Mouse (Mus musculus) midbrain, embryonic 15.5 days (tissue): ENCODE results near the gene Vamp8. TPM values are rescaled to one million over a fixed set of nuclear protein-coding genes. Genes with fewer than 3 reads are reported as not detected.

Experiments
- ATAC-seq: fragments of 200-750 bp; cut with Nextera tagmentation; replicated peaks from 2 replicates; pipeline ENCODE4 v1.8.0; 2017; ENCODE audit warnings: moderate TSS enrichment
- H3K27ac ChIP-seq: fragments of 300-500 bp; sonication (generic); 2 replicates; pipeline ENCODE4 v1.5.1; 2015; ENCODE audit warnings: mild to moderate bottlenecking, inconsistent platforms
- H3K27me3 ChIP-seq: fragments of 300-500 bp; sonication (generic); replicated peaks from 2 replicates; pipeline ENCODE4 v1.6.1; 2015; ENCODE audit warnings: inconsistent platforms
- H3K36me3 ChIP-seq: fragments of 300-500 bp; sonication (generic); replicated peaks from 2 replicates; pipeline ENCODE4 v1.6.1; 2015; ENCODE audit warnings: inconsistent platforms
- H3K4me1 ChIP-seq: fragments of 300-500 bp; sonication (generic); 2 replicates; pipeline ENCODE4 v1.6.1; 2015; ENCODE audit warnings: inconsistent platforms
- H3K4me2 ChIP-seq: fragments of 300-500 bp; sonication (generic); 2 replicates; pipeline ENCODE4 v1.6.1; 2015; ENCODE audit warnings: inconsistent platforms, mild to moderate bottlenecking, moderate library complexity
- H3K4me3 ChIP-seq: fragments of 300-500 bp; sonication (generic); 2 replicates; pipeline ENCODE4 v1.5.1; 2015; ENCODE audit warnings: mild to moderate bottlenecking, inconsistent platforms
- H3K9ac ChIP-seq: fragments of 300-500 bp; sonication (generic); 2 replicates; pipeline ENCODE4 v1.6.1; 2015; ENCODE audit warnings: mild to moderate bottlenecking, inconsistent platforms
- H3K9me3 ChIP-seq: fragments of 300-500 bp; sonication (generic); 2 replicates; pipeline ENCODE4 v1.6.1; 2016; ENCODE audit warnings: inconsistent platforms
- WGBS: fragments of 180-500 bp; shearing (Covaris S2); methylation state at CpG from one replicate; pipeline ENCODE4 v1.1.7; 2015; ENCODE audit warnings: mixed read lengths; 5-methylcytosine and 5-hydroxymethylcytosine counted together
- polyA plus RNA-seq: library from polyadenylated mRNA; unstranded; fragments of >200 nt; fragmentation: Nextera tagmentation; extraction: Ambion mirVana; gene quantifications from 2 replicates; pipeline ENCODE4 v1.2.1, GENCODE M21; 2015

Gene Vamp8
- polyA plus RNA-seq, 1 experiment from 2014 or later, result 22.2 TPM

- no peak overlapping the region for H3K4me2 ChIP-seq
- 89% methylated on average over 5 of the region's 5 CpGs for WGBS
- ATAC-seq, result no peak
- no peak overlapping the region for H3K9ac ChIP-seq
- H3K4me3 ChIP-seq, result no peak overlapping the region
- no peaks in the 10 kb centered on the region for H3K9me3 ChIP-seq
- H3K27me3 ChIP-seq, result peaks cover 15% of the 10 kb centered on the region
- no peaks in the 10 kb centered on the region for H3K36me3 ChIP-seq
- H3K4me1 ChIP-seq, result peaks cover 10% of the 10 kb centered on the region
- no peak overlapping the region for H3K27ac ChIP-seq
These were observed 1.8 kb upstream of the Vamp8 start for GRCm38 (mm10) chr6:72392341-72392740.

DNA sequence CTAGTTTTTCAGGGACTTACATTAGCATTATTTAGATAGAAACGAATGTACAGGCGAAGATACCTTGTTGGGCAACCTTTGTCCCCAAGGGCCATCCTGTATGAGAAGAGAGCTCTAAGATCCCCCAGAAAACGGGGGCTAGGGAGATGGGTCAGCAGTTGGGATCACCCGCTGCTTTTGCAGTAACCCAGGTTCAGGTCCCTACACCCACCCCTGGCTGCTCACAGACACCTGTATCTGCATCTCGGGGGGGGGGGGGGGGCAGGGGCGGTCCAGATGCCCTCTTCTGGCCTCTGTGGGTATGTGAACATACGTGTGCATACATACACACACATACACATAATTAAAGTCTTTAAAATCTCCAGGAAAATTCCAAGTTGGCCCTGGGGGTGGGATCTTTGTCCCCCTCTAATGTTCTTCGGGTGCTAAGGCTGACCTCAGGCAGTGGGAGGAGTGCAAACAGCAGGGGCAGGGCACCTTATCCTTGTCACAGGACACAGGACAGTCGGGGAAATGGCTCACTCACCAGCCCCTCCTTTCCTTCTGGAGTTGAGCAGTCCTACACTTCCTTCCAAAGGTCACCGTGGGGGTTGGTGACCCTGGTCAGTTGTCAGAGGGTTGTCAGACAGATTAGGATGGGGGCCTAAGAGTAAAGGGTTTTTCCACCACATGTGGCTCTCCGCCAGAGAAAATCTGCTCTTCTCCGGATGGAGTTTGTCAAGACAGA, 455 bp upstream of the Vamp8 start:
- H3K4me3 ChIP-seq, result no peak overlapping the region
- no peaks in the 10 kb centered on the region for H3K9me3 ChIP-seq
- H3K27me3 ChIP-seq, result peaks cover 15% of the 10 kb centered on the region
- peaks cover 10% of the 10 kb centered on the region for H3K4me1 ChIP-seq
- no peak for ATAC-seq
- no peak overlapping the region for H3K27ac ChIP-seq
- peak overlapping the region; percentile 52 for H3K4me2 ChIP-seq
- no peak overlapping the region for H3K9ac ChIP-seq
- 17% methylated on average over 12 of the region's 12 CpGs for WGBS
- no peaks in the 10 kb centered on the region for H3K36me3 ChIP-seq

DNA sequence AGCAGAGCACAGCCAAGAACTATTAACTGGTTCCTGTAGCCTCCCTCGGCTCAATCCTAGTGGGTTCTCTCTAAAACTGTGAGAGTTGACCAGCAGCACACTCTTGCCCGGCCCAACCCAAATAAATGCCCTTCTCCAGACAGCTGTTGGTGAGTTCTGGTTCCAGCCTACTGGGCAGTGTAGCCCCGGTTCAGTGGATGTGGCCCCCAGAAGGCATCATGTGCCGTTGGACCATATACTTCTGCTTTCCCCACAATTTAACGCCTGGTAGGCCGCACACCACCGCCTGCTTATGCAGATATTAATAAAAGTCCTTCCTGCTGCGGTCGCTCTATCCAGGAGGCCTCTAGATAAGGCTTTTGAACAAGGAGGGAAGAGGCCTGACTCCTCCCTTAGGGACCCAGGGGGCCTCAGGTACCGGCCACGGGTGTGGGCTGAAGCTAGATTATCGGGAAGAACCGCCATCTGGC, 997 bp downstream of the Vamp8 start:
- Histone ChIP-seq H3K9me3 (no peaks in the 10 kb centered on the region), H3K4me2 (peak overlapping the region; percentile 52), H3K36me3 (no peaks in the 10 kb centered on the region), H3K4me3 (peak overlapping the region; percentile 27), H3K27me3 (peaks cover 15% of the 10 kb centered on the region), H3K27ac (no peak overlapping the region), H3K4me1 (peaks cover 10% of the 10 kb centered on the region), H3K9ac (peak overlapping the region; percentile 22; the same call in 1 of the 2 replicates)
- 0 out of 2 replicates have a peak, but pooled peaks have one; percentile 6 for ATAC-seq
- 33% methylated on average over 13 of the region's 13 CpGs for WGBS

DNA sequence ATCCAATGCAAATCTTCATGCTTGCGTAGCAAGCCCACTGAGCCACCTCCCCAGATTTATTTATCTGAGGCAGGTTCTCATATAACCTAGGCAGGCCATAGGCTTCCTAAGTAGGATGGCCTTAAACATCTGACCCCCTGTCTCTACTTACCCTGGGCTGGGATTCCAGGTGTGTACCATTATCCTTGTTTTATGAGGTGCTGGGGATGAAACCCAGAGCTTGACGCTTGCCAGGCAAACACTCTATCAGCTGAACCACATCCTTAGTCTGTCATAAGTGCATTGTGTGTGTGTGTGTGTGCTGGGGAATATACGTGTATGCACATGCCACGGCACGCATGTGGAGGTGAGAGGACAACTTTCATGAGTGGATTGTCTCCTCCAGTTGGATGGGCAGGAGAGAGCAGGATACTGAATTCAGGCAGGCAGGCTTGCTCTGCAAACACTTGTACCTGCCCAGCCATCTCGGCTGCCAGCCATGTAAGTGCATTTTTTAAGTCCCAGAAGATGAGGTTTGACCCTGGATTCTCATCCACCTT, 1.6 kb downstream of the Vamp8 start:
- no peak for ATAC-seq
- 93% methylated on average over 6 of the region's 6 CpGs for WGBS

GRCm38 (mm10) chr6:72388266-72388665, 2.2 kb downstream of the Vamp8 start:
- Histone ChIP-seq H3K4me2 (no peak overlapping the region), H3K9ac (no peak overlapping the region), H3K27me3 (peaks cover 15% of the 10 kb centered on the region), H3K4me1 (peaks cover 10% of the 10 kb centered on the region), H3K36me3 (no peaks in the 10 kb centered on the region), H3K27ac (no peak overlapping the region), H3K4me3 (no peak overlapping the region), H3K9me3 (no peaks in the 10 kb centered on the region)
- ATAC-seq, result no peak
- WGBS, result 75% methylated on average over 10 of the region's 10 CpGs

More for the DNA sequence above, 1.6 kb downstream of the Vamp8 start:
- no peak overlapping the region for H3K4me2 ChIP-seq
- no peak overlapping the region for H3K9ac ChIP-seq
- H3K4me3 ChIP-seq, result no peak overlapping the region
- peaks cover 10% of the 10 kb centered on the region for H3K4me1 ChIP-seq
- H3K36me3 ChIP-seq, result no peaks in the 10 kb centered on the region
- no peak overlapping the region for H3K27ac ChIP-seq
- peaks cover 15% of the 10 kb centered on the region for H3K27me3 ChIP-seq
- no peaks in the 10 kb centered on the region for H3K9me3 ChIP-seq

DNA sequence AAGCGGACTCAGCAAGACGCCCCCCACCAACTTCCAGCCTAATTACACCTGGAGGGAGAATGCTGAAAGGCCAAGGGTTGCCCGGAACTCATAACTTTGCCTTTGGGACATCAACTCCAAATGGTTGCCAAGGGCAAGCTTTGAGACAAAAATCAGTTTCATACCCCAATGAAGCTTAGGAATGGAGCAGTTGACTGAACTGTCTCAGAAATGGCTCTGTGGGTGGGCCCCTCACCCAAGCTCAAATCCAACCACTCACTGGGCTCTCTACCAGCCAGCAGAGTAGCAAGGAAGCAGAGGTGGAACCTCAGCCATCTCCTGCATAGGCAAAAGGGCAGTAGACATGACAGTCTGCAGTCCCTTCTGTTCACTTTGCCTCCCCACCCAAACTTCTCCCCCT, 2.7 kb downstream of the Vamp8 start:
- WGBS, result 72% methylated on average over 3 of the region's 3 CpGs
- Histone ChIP-seq H3K27ac (no peak overlapping the region), H3K9ac (no peak overlapping the region), H3K4me3 (no peak overlapping the region), H3K4me2 (no peak overlapping the region), H3K27me3 (peaks cover 15% of the 10 kb centered on the region), H3K9me3 (no peaks in the 10 kb centered on the region), H3K36me3 (no peaks in the 10 kb centered on the region), H3K4me1 (peaks cover 10% of the 10 kb centered on the region)
- ATAC-seq, result no peak

DNA sequence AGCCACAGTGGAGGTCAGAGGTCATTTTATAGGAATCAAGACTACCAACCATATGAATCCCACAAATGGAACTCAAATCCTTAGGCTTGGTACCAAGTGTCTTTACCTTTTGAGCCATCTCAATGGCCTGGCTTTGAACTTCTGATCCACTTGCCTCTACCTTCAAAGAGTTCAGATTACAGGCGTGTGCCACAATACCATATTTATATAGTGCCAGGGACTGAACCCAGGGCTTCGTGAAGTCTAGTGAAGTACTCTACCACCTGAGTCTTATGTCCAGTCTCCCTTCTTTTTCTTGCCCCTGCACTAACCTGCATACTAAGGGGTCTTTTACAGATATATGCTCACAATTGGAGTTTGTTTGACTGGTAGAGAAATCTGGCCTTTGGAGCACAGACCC, 3.9 kb downstream of the Vamp8 start:
- no peak overlapping the region for H3K9ac ChIP-seq
- 95% methylated on average over 2 of the region's 2 CpGs for WGBS
- ATAC-seq, result no peak
- H3K4me2 ChIP-seq, result no peak overlapping the region
- H3K36me3 ChIP-seq, result no peaks in the 10 kb centered on the region
- H3K9me3 ChIP-seq, result no peaks in the 10 kb centered on the region
- H3K27me3 ChIP-seq, result peaks cover 15% of the 10 kb centered on the region
- no peak overlapping the region for H3K27ac ChIP-seq
- H3K4me3 ChIP-seq, result no peak overlapping the region
- peaks cover 10% of the 10 kb centered on the region for H3K4me1 ChIP-seq

- no peak overlapping the region for H3K4me3 ChIP-seq
- no peaks in the 10 kb centered on the region for H3K36me3 ChIP-seq
- H3K9ac ChIP-seq, result no peak overlapping the region
- H3K9me3 ChIP-seq, result no peaks in the 10 kb centered on the region
- H3K4me1 ChIP-seq, result peaks cover 8% of the 10 kb centered on the region
- 93% methylated on average over 4 of the region's 4 CpGs for whole genome bisulfite sequencing
- peaks cover 14% of the 10 kb centered on the region; the same call in 1 of the 2 replicates for H3K27me3 ChIP-seq
- H3K27ac ChIP-seq, result no peak overlapping the region
- no peak for ATAC-seq
- no peak overlapping the region for H3K4me2 ChIP-seq
These were observed 5.2 kb downstream of the Vamp8 start for GRCm38 (mm10) chr6:72385258-72385657.

- 96% methylated on average over 7 of the region's 7 CpGs for WGBS
- Histone ChIP-seq H3K36me3 (no peaks in the 10 kb centered on the region), H3K4me2 (no peak overlapping the region), H3K4me1 (peaks cover 6% of the 10 kb centered on the region), H3K4me3 (no peak overlapping the region), H3K27me3 (peaks cover 23% of the 10 kb centered on the region), H3K27ac (no peak overlapping the region), H3K9me3 (no peaks in the 10 kb centered on the region), H3K9ac (no peak overlapping the region)
- ATAC-seq, result no peak
These were observed 6.6 kb downstream of the Vamp8 start for GRCm38 (mm10) chr6:72383952-72384351.

DNA sequence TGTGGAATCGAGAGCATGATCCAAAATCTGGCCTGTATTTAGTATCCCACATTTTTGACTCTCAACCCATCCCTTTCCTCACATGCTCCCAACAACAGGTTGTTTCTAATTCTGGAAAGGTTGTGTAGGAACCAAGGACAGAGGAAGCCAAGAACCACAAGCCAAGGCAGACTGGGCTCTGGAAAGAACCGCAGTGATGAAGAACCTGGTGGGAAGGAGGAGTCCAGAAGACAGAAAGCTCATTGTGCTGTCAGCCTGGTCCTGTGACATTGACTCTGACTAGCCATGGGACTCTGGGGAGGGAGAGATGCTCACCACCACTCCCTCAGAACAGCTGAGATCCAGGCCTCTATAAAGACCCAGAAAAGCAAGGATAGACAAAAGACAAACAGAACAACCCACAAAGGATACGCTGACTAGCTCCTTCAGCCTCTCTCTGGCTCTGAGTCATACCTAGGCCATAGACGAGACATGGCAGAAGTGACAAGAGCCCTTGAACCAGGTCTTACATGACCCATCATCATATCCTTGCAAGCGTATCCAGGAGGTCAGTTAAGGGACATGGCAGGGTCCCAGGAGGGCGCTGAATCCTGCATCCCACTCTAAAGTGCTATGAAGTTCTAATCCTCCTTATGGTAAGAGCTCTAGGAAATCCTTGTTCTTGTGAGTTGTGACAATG, 7.2 kb downstream of the Vamp8 start:
- no peak for ATAC-seq
- H3K36me3 ChIP-seq, result no peaks in the 10 kb centered on the region
- WGBS, result 86% methylated on average over 6 of the region's 6 CpGs

GRCm38 (mm10) chr6:72382494-72382893, 8.0 kb downstream of the Vamp8 start:
- Histone ChIP-seq H3K4me3 (no peak overlapping the region), H3K27ac (no peak overlapping the region), H3K27me3 (peaks cover 26% of the 10 kb centered on the region), H3K4me1 (peaks cover 6% of the 10 kb centered on the region), H3K36me3 (no peaks in the 10 kb centered on the region), H3K9me3 (no peaks in the 10 kb centered on the region), H3K4me2 (no peak overlapping the region), H3K9ac (no peak overlapping the region)
- ATAC-seq, result no peak
- 84% methylated on average over 6 of the region's 6 CpGs for WGBS

More for the DNA sequence above, 7.2 kb downstream of the Vamp8 start:
- Histone ChIP-seq H3K4me3 (no peak overlapping the region), H3K4me1 (peaks cover 6% of the 10 kb centered on the region), H3K9ac (no peak overlapping the region), H3K27ac (no peak overlapping the region), H3K9me3 (no peaks in the 10 kb centered on the region), H3K27me3 (peaks cover 25% of the 10 kb centered on the region), H3K4me2 (no peak overlapping the region)

DNA sequence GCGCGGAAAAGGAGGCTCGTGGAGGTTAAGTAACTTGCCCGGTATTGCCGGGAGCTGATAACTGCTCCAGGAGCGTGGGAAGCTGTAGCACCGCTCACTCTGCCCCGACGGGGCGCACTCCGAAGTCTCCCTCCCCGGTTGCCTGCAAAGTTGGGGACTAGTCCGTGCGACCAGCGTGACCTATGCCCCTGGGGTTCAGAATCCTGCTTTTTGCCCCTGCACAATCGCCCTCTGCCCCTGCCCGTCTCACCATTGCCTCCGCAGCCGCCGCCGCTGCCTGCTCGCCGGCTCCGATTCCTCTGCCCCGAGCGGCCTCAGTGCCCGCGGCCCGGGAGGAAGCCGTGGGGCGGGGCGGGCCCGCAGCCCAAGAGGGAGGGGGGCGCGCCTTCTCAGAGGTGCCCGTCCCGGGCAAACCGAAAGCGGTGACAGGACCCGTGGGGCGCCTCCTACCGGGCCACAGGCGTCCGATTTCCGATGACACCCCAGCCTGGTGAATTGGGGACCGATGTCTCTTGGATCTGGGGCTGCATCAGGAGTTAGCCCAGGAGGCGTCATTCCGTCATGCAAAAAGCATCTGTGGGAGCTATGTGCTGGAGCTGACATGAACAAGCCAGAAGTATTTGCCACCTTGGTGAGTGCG, 10.3 kb downstream of the Vamp8 start, which contains the start of gene Vamp5:
Vamp5 (minus strand) TSS at position 338 of the 640 bp plus-strand sequence.
- Histone ChIP-seq H3K36me3 (no peaks in the 10 kb centered on the region), H3K27me3 (peaks cover 26% of the 10 kb centered on the region), H3K4me3 (peak within 1 kb of the TSS; percentile 39), H3K9ac (peak within 1 kb of the TSS; percentile 38), H3K4me1 (peaks cover 6% of the 10 kb centered on the region), H3K27ac (no peak within 1 kb of the TSS), H3K4me2 (peak within 1 kb of the TSS; percentile 56), H3K9me3 (no peaks in the 10 kb centered on the region)
- 0 out of 2 replicates have a peak, but pooled peaks have one; percentile 9 for ATAC-seq
- 2% methylated on average over 49 of the region's 49 CpGs for WGBS
